Mouse (Mus musculus) neural tube, embryonic 14.5 days (tissue): ENCODE data around the gene Wdr75. TPM values are rescaled to one million over a fixed set of nuclear protein-coding genes. Genes with fewer than 3 reads are reported as not detected.

Experiments
- ATAC-seq: fragments of 200-750 bp; cut with Nextera tagmentation; 2 replicates; pipeline ENCODE4 v1.8.0; 2017; ENCODE audit warnings: low read depth, mild to moderate bottlenecking, moderate TSS enrichment, moderate library complexity
- H3K27ac ChIP-seq: fragments of 300-500 bp; sonication (generic); 2 replicates; pipeline ENCODE4 v1.5.1; 2014; ENCODE audit warnings: low read depth, mild to moderate bottlenecking, control low read depth, low read length, moderate library complexity, mixed read lengths
- H3K27me3 ChIP-seq: fragments of 300-500 bp; sonication (generic); 2 replicates; pipeline ENCODE4 v1.6.1; 2014; ENCODE audit warnings: low read length; ENCODE audit not compliant: control insufficient read depth, insufficient read depth
- H3K36me3 ChIP-seq: fragments of 300-500 bp; sonication (generic); 2 replicates; pipeline ENCODE4 v1.6.1; 2014; ENCODE audit warnings: low read length, mixed read lengths; ENCODE audit not compliant: control insufficient read depth, insufficient read depth
- H3K4me1 ChIP-seq: fragments of 300-500 bp; sonication (generic); 2 replicates; pipeline ENCODE4 v1.6.1; 2014; ENCODE audit warnings: low read length; ENCODE audit not compliant: control insufficient read depth, insufficient read depth
- H3K4me2 ChIP-seq: fragments of 300-500 bp; sonication (generic); 2 replicates; pipeline ENCODE4 v1.6.1; 2014; ENCODE audit warnings: mild to moderate bottlenecking, low read depth, low read length, control low read depth
- H3K4me3 ChIP-seq: fragments of 300-500 bp; sonication (generic); 2 replicates; pipeline ENCODE4 v1.5.1; 2014; ENCODE audit warnings: low read depth, low read length, control low read depth, mixed read lengths
- H3K9ac ChIP-seq: fragments of 300-500 bp; sonication (generic); replicated peaks from 2 replicates; pipeline ENCODE4 v1.6.1; 2014; ENCODE audit warnings: low read depth, mild to moderate bottlenecking, control low read depth, low read length, mixed read lengths
- H3K9me3 ChIP-seq: fragments of 300-500 bp; sonication (generic); 2 replicates; pipeline ENCODE4 v1.6.1; 2016; ENCODE audit warnings: low read length; ENCODE audit not compliant: control insufficient read depth
- WGBS: fragments of 180-500 bp; shearing (Covaris S2); extraction: QIAGEN DNeasy Blood & Tissue Kit; methylation state at CpG from one replicate; pipeline ENCODE4 v1.1.7; 2014; 5-methylcytosine and 5-hydroxymethylcytosine counted together
- polyA plus RNA-seq: library from polyadenylated mRNA; unstranded; fragments of >200 nt; fragmentation: Nextera tagmentation; extraction: Ambion mirVana; gene quantifications from 2 replicates; pipeline ENCODE4 v1.2.1, GENCODE M21; 2014

Wdr75 gene
- polyA plus RNA-seq, 1 experiment from 2014 or later = 63.2 TPM

- Histone ChIP-seq H3K9me3 (no peaks in the 10 kb centered on the region), H3K9ac (no peak overlapping the region), H3K36me3 (peaks cover 24% of the 10 kb centered on the region), H3K4me3 (no peak overlapping the region), H3K27ac (no peak overlapping the region), H3K4me1 (no peaks in the 10 kb centered on the region), H3K27me3 (no peaks in the 10 kb centered on the region), H3K4me2 (no peak overlapping the region)
- no peak for ATAC-seq
- 91% methylated on average over 2 of the region's 2 CpGs for WGBS
These were observed 31.8 kb downstream of the Wdr75 start for GRCm38 (mm10) chr1:45826796-45827195.

GRCm38 (mm10) chr1:45830453-45831206 is 35.7 kb downstream of the Wdr75 start:
- Histone ChIP-seq H3K9ac (no peak overlapping the region), H3K4me1 (no peaks in the 10 kb centered on the region), H3K36me3 (no peaks in the 10 kb centered on the region), H3K27me3 (no peaks in the 10 kb centered on the region), H3K4me2 (no peak overlapping the region), H3K9me3 (no peaks in the 10 kb centered on the region), H3K4me3 (no peak overlapping the region), H3K27ac (no peak overlapping the region)
- no peak for ATAC-seq
- 90% methylated on average over 8 of the region's 8 CpGs for WGBS

- Histone ChIP-seq H3K9me3 (no peaks in the 10 kb centered on the region), H3K27me3 (no peaks in the 10 kb centered on the region), H3K4me3 (no peak overlapping the region), H3K27ac (no peak overlapping the region), H3K9ac (no peak overlapping the region), H3K36me3 (no peaks in the 10 kb centered on the region), H3K4me2 (no peak overlapping the region), H3K4me1 (no peaks in the 10 kb centered on the region)
- ATAC-seq = no peak
- WGBS = 91% methylated on average over 4 of the region's 4 CpGs
These were observed 40.5 kb downstream of the Wdr75 start for GRCm38 (mm10) chr1:45835362-45836063.

DNA sequence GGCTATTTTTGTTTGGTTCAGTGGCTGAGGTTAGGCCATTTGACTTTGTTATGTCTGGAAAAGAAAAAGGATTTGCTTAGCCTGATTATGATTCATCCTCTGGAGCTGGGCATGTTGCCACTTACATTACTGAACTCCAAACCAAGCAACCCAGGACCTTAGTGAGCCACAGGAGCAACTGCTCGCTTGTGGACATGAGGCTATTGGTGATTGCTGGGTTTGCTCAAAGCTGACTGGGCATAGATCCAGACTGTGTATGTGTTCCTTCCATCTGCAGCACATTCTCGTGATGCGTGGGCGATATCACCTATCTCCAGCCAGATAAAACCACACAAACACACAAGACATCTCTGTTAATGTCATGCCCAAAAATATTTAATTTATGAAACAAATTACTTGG is 42.8 kb downstream of the Wdr75 start:
- Histone ChIP-seq H3K9ac (no peak overlapping the region), H3K27me3 (no peaks in the 10 kb centered on the region), H3K4me3 (no peak overlapping the region), H3K9me3 (no peaks in the 10 kb centered on the region), H3K4me1 (no peaks in the 10 kb centered on the region), H3K27ac (no peak overlapping the region), H3K36me3 (no peaks in the 10 kb centered on the region), H3K4me2 (no peak overlapping the region)
- no peak for ATAC-seq
- 83% methylated on average over 4 of the region's 4 CpGs for WGBS

DNA sequence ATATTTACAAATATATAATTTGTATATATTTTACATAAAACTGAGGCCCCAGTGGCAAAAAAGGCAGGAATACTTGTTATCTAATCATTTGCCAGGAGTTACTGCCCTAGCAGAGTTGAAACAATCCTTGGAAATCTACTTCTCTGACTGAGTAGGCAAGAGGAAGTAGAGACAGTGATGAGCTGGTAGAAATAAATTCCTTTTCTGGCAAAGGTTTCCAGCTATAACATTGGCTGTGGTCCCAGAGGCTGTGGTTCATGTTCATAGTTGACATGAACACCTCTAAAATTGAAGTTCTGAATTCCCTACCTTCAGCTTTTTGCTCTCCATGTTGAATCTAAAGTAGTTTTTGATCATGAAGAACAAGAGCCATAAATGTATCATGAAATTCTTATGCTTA is 43.3 kb downstream of the Wdr75 start:
- Histone ChIP-seq H3K9me3 (no peaks in the 10 kb centered on the region), H3K27me3 (no peaks in the 10 kb centered on the region), H3K27ac (no peak overlapping the region), H3K9ac (no peak overlapping the region), H3K4me2 (no peak overlapping the region), H3K36me3 (no peaks in the 10 kb centered on the region), H3K4me3 (no peak overlapping the region), H3K4me1 (no peaks in the 10 kb centered on the region)
- ATAC-seq = no peak

DNA sequence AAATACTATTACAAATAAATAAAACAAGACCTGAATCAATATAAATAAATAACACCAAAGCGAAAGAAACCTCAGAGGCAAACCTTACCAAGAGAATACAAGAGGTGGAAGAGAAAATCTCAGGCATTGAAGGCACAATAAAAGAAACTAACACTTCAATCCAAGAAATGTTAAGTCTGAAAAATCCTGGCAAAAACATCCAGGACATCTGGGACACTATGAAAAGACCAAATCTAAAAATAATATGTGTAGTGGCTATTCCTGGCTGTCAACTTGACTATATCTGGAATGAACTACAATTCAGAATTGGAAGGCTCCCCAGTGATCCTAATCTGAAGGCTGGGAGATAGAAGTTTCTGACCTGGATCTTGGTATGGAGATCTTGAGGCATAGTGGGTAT is 50.5 kb downstream of the Wdr75 start:
- ATAC-seq = no peak
- Histone ChIP-seq H3K9me3 (no peaks in the 10 kb centered on the region), H3K27me3 (no peaks in the 10 kb centered on the region), H3K27ac (no peak overlapping the region), H3K4me2 (no peak overlapping the region), H3K9ac (no peak overlapping the region), H3K36me3 (no peaks in the 10 kb centered on the region), H3K4me1 (no peaks in the 10 kb centered on the region), H3K4me3 (no peak overlapping the region)
- WGBS = 91% methylated on average over 1 of the region's 1 CpGs

DNA sequence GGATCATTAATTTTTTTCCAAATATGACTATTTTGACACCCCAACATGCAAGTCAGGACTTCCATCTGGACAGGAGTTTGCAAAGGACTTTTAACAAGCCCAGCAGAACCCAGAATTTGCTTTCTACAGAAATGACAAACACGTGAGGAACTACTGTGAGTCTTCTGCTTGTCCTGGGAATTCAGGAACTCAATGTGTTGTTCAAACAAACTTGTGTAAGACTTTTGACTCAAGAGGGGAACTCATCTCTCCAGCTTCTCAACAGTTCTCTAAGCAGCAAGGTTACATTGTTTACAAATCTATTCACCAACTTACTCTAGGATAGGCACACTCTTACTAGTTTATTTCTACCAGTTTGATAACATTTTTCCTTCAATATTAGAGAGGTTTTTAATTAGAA is 63.1 kb downstream of the Wdr75 start:
- H3K36me3 ChIP-seq = no peaks in the 10 kb centered on the region
- WGBS = 90% methylated on average over 1 of the region's 1 CpGs
- no peaks in the 10 kb centered on the region for H3K9me3 ChIP-seq
- no peak for ATAC-seq
- H3K4me2 ChIP-seq = no peak overlapping the region
- no peaks in the 10 kb centered on the region for H3K27me3 ChIP-seq
- H3K4me3 ChIP-seq = no peak overlapping the region
- no peaks in the 10 kb centered on the region for H3K4me1 ChIP-seq
- no peak overlapping the region for H3K9ac ChIP-seq
- no peak overlapping the region for H3K27ac ChIP-seq

DNA sequence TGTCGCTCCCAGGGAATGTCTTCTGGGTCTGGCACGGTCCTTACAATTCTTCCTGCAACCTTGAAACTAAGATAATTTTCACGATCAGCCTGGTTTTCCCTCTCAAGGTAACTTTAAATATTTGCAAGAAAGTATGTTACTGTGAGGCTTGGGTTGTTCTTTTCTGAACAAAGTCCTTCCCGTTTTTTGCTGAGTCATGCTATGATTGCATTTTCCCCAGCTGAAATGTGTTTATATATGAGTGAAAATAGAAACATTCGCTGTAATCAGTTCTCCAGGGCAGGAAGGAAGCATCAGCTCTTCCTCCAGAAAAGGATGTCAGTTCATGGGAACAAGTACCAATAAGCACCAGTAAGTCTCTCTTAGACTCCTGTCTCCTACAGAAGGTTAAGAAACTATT is 65.4 kb downstream of the Wdr75 start:
- Histone ChIP-seq H3K4me2 (no peak overlapping the region), H3K36me3 (no peaks in the 10 kb centered on the region), H3K9me3 (no peaks in the 10 kb centered on the region), H3K4me3 (no peak overlapping the region), H3K27me3 (no peaks in the 10 kb centered on the region), H3K4me1 (no peaks in the 10 kb centered on the region), H3K9ac (no peak overlapping the region), H3K27ac (no peak overlapping the region)
- WGBS = 66% methylated on average over 5 of the region's 5 CpGs
- no peak for ATAC-seq

- no peaks in the 10 kb centered on the region for H3K27me3 ChIP-seq
- no peaks in the 10 kb centered on the region for H3K36me3 ChIP-seq
- no peak overlapping the region for H3K9ac ChIP-seq
- no peaks in the 10 kb centered on the region for H3K4me1 ChIP-seq
- H3K9me3 ChIP-seq = no peaks in the 10 kb centered on the region
- H3K4me3 ChIP-seq = no peak overlapping the region
- H3K4me2 ChIP-seq = no peak overlapping the region
- ATAC-seq = no peak
- H3K27ac ChIP-seq = no peak overlapping the region
These were observed 66.2 kb downstream of the Wdr75 start for GRCm38 (mm10) chr1:45861162-45861561.
